Mouse (Mus musculus) common myeloid progenitor, adult 5-6 weeks (primary cell): Measurements from ENCODE around the gene Lrrc36. TPM values are rescaled to one million over a fixed set of nuclear protein-coding genes. Genes with fewer than 3 reads are reported as not detected.

ENCODE experiments used
- ATAC-seq: replicated peaks from 2 replicates; pipeline ENCODE4 v1.8.0; 2016; ENCODE audit warnings: low read depth, mild to moderate bottlenecking, moderate TSS enrichment, inconsistent platforms; ENCODE audit not compliant: poor library complexity, severe bottlenecking
- total RNA-seq: library from RNA; stranded (forward); fragments of 200-1000, 187-1606 nt; gene quantifications from 2 replicates; pipeline ENCODE4 v1.2.3, GENCODE M21; 2017

Gene Lrrc36
- total RNA-seq, 1 experiment from 2014 or later = 0.69 TPM

- no peak for ATAC-seq
Measured at GRCm38 (mm10) chr8:105426878-105427277, 13.5 kb downstream of the Lrrc36 start.

GRCm38 (mm10) chr8:105431743-105432515 is 18.6 kb downstream of the Lrrc36 start:
- ATAC-seq = no peak

- no peak for ATAC-seq
Measured at GRCm38 (mm10) chr8:105433021-105433420, 19.6 kb downstream of the Lrrc36 start.

GRCm38 (mm10) chr8:105433511-105433910 is 20.1 kb downstream of the Lrrc36 start:
- no peak for ATAC-seq

GRCm38 (mm10) chr8:105434136-105434535 is 20.8 kb downstream of the Lrrc36 start:
- ATAC-seq = no peak

GRCm38 (mm10) chr8:105436218-105436617 is 22.8 kb downstream of the Lrrc36 start:
- no peak for ATAC-seq

GRCm38 (mm10) chr8:105437078-105437748 is 23.8 kb downstream of the Lrrc36 start:
- ATAC-seq = no peak

- peak; percentile 76 for ATAC-seq
Measured at GRCm38 (mm10) chr8:105438865-105439264, 25.5 kb downstream of the Lrrc36 start.

- ATAC-seq = peak; percentile 68
Measured at GRCm38 (mm10) chr8:105441433-105441832, 28.1 kb downstream of the Lrrc36 start.

GRCm38 (mm10) chr8:105442661-105443060 is 29.3 kb downstream of the Lrrc36 start:
- ATAC-seq = no peak

GRCm38 (mm10) chr8:105445296-105446126 is 32.1 kb downstream of the Lrrc36 start:
- ATAC-seq = no peak

- ATAC-seq = no peak
Measured at GRCm38 (mm10) chr8:105446127-105446552, 32.8 kb downstream of the Lrrc36 start.

- ATAC-seq = no peak
Measured at GRCm38 (mm10) chr8:105448188-105448587, 34.8 kb downstream of the Lrrc36 start.

GRCm38 (mm10) chr8:105448596-105448995 is 35.2 kb downstream of the Lrrc36 start:
- no peak for ATAC-seq

- ATAC-seq = no peak
Measured at GRCm38 (mm10) chr8:105450977-105451376, 37.6 kb downstream of the Lrrc36 start.

- ATAC-seq = no peak
Measured at GRCm38 (mm10) chr8:105451903-105452603, 38.7 kb downstream of the Lrrc36 start.

GRCm38 (mm10) chr8:105453296-105453695 is 39.9 kb downstream of the Lrrc36 start:
- peak; percentile 53 for ATAC-seq

- 0 out of 2 replicates have a peak, but pooled peaks have one; percentile 34 for ATAC-seq
Measured at GRCm38 (mm10) chr8:105454088-105454487, 40.7 kb downstream of the Lrrc36 start.

- peak; percentile 89 for ATAC-seq
Measured at GRCm38 (mm10) chr8:105455218-105455617, 41.8 kb downstream of the Lrrc36 start.
